Comparison of ENCODE assay signal across 9 mouse cellular contexts in genomic region chr3:34445354-34445753, GRCm38 (mm10).
DNase-seq lines count a peak whose midpoint lies in the region; ATAC-seq and TF ChIP-seq lines count a peak whose summit lies in the region.
"Had no signal": no experiment of that assay in that cellular context is flagged by ENCODE, and none has a peak within 500 bp of the region (broad histone marks: within the 10 kb centered on the region; RNA-seq: fewer than 3 reads in every experiment).

No protein-coding gene starts in this region.

- no peak for TF ChIP-seq CTCF in ES-Bruce4 (IDR thresholded peaks at IDR 0.05; ENCODE audit: low read depth, low read length)

- no peak for TF ChIP-seq EP300 in ES-Bruce4 (IDR thresholded peaks at IDR 0.05; ENCODE audit: insufficient read depth, low read depth, low read length)

- H3K9me3 ChIP-seq in ES-Bruce4 (replicated peaks; ENCODE audit: control insufficient read depth, insufficient read depth, low read length, poor library complexity, severe bottlenecking), result peaks cover 4% of the 10 kb centered on the region; the same call in 1 of the 2 replicates
- no peaks in the 10 kb centered on the region; the same call in 1 of the 2 replicates for H3K9me3 ChIP-seq in forebrain, embryonic 14.5 days (replicated peaks; ENCODE audit: control insufficient read depth, low read length)

- H3K4me2 ChIP-seq in forebrain, embryonic 14.5 days (ENCODE audit: low read length), result peak overlapping the region; percentile 16; the same call in 1 of the 2 replicates

- H3K4me3 ChIP-seq in ES-Bruce4 (ENCODE audit: low read depth, low read length), result no peak overlapping the region
- H3K4me3 ChIP-seq in forebrain, embryonic 14.5 days (ENCODE audit: low read depth, low read length), result no peak overlapping the region
- H3K4me3 ChIP-seq: gastrocnemius, adult 2 months had no signal

- H3K27ac ChIP-seq in ES-Bruce4 (ENCODE audit: insufficient read depth, low read length), result 0 out of 2 replicates have a peak overlapping the region, but pooled peaks have one; percentile 28
- peak overlapping the region; percentile 67 for H3K27ac ChIP-seq in forebrain, embryonic 14.5 days (ENCODE audit: low read depth, low read length)
- H3K27ac ChIP-seq: gastrocnemius, adult 2 months had no signal

- H3K4me1 ChIP-seq in ES-Bruce4 (ENCODE audit: control insufficient read depth, insufficient read depth, low read length), result peaks cover 6% of the 10 kb centered on the region
- peaks cover 43% of the 10 kb centered on the region for H3K4me1 ChIP-seq in forebrain, embryonic 14.5 days (ENCODE audit: control insufficient read depth, insufficient read depth, low read length)

- H3K36me3 ChIP-seq in ES-Bruce4 (ENCODE audit: control insufficient read depth, insufficient read depth, low read length, poor library complexity, severe bottlenecking), result no peaks in the 10 kb centered on the region
- H3K36me3 ChIP-seq in forebrain, embryonic 14.5 days (ENCODE audit: control insufficient read depth, insufficient read depth, low read length), result no peaks in the 10 kb centered on the region

- no peaks in the 10 kb centered on the region for H3K27me3 ChIP-seq in ES-Bruce4 (ENCODE audit: control insufficient read depth, insufficient read depth, low read length, poor library complexity, severe bottlenecking)
- no peaks in the 10 kb centered on the region for H3K27me3 ChIP-seq in forebrain, embryonic 14.5 days (replicated peaks; ENCODE audit: control insufficient read depth, insufficient read depth, low read length)

- 0 out of 2 replicates have a peak overlapping the region, but pooled peaks have one; percentile 12 for H3K9ac ChIP-seq in ES-Bruce4 (ENCODE audit: low read depth, poor library complexity, severe bottlenecking)
- peak overlapping the region; percentile 18; the same call in 1 of the 2 replicates for H3K9ac ChIP-seq in forebrain, embryonic 14.5 days (ENCODE audit: low read length)

- ATAC-seq in cerebellum, adult (ENCODE audit: insufficient number of reproducible peaks, low FRiP score, low TSS enrichment), result 0 out of 2 replicates have a peak, but pooled peaks have one; percentile 16
- ATAC-seq in forebrain, embryonic 14.5 days, result peak; percentile 73

- DNase-seq in cerebellum, postnatal 25 days, result no peak
- peak; percentile 92 for DNase-seq in forebrain, embryonic 14.5 days (ENCODE audit: low spot score)
- DNase-seq in left cerebral cortex, adult 9 months (ENCODE audit: low spot score in 2 of 2), result peak; percentile 67 to 68
- DNase-seq in ovary, adult 18-20 months (ENCODE audit: low spot score), result no peak
- DNase-seq in thymus, postnatal 14 days, result no peak
- DNase-seq in gastrocnemius, postnatal 14 days, result no peak
- DNase-seq: gastrocnemius, adult 2 months had no signal

- 5% methylated on average over 7 of the region's 7 CpGs for WGBS in forebrain, embryonic 14.5 days

- TF ChIP-seq POLR2A in ES-Bruce4 (IDR thresholded peaks at IDR 0.05; ENCODE audit: insufficient read depth, low read length), result no peak

- intact Hi-C loops in gastrocnemius, postnatal 14 days (cut with DNase I; ENCODE audit: low total_unique reads), result no loop called here

Comparison
In these comparisons a context has a peak if more than half of its experiments do, and no peak if none do; other contexts are left out.
1. DNase-seq: peak in forebrain, embryonic 14.5 days (single experiment) and left cerebral cortex, adult 9 months (2 of 2); none in cerebellum, postnatal 25 days (0 of 2), ovary, adult 18-20 months (single experiment), thymus, postnatal 14 days (single experiment) and gastrocnemius, postnatal 14 days (single experiment).